ENCODE assay signal across 8 mouse cellular contexts in genomic region chr13:95347018-95347696, GRCm38 (mm10). TPM values are rescaled to one million over a fixed set of nuclear protein-coding genes. Genes with fewer than 3 reads are reported as not detected.
DNase-seq lines count a peak whose midpoint lies in the region; ATAC-seq and TF ChIP-seq lines count a peak whose summit lies in the region.

No protein-coding gene starts in this region.

- ATAC-seq in CD4-positive, CD25-positive, alpha-beta regulatory T cell, adult 4 months = peak; percentile 69
- ATAC-seq in embryonic facial prominence, embryonic 11.5 days (replicated peaks; ENCODE audit: insufficient number of reproducible peaks, low FRiP score, low TSS enrichment, low read depth) = no peak
- ATAC-seq in heart, postnatal 0 days (ENCODE audit: insufficient read depth, low read depth) = peak; percentile 65
- peak; percentile 37; the same call in 1 of the 2 replicates for ATAC-seq in liver, embryonic 14.5 days (ENCODE audit: insufficient read depth)
- peak; percentile 70 for ATAC-seq in neural tube, embryonic 13.5 days (ENCODE audit: low read depth)

- H3K9me3 ChIP-seq in embryonic facial prominence, embryonic 11.5 days (replicated peaks; ENCODE audit: control insufficient read depth, low read length) = no peaks in the 10 kb centered on the region
- no peaks in the 10 kb centered on the region for H3K9me3 ChIP-seq in heart, postnatal 0 days (replicated peaks; ENCODE audit: control insufficient read depth, low read length)
- no peaks in the 10 kb centered on the region for H3K9me3 ChIP-seq in liver, embryonic 14.5 days (ENCODE audit: control insufficient read depth, low read length)
- no peaks in the 10 kb centered on the region for H3K9me3 ChIP-seq in neural tube, embryonic 13.5 days

- no peak for TF ChIP-seq EP300 in heart, postnatal 0 days (IDR thresholded peaks at IDR 0.05; ENCODE audit: low read depth)
- TF ChIP-seq EP300 in liver, embryonic 14.5 days (IDR thresholded peaks at IDR 0.05; ENCODE audit: low read depth) = no peak

- no peaks in the 10 kb centered on the region for H3K4me1 ChIP-seq in embryonic facial prominence, embryonic 11.5 days (ENCODE audit: control insufficient read depth, insufficient read depth, low read length)
- no peaks in the 10 kb centered on the region for H3K4me1 ChIP-seq in heart, postnatal 0 days (ENCODE audit: control insufficient read depth, insufficient read depth)
- no peaks in the 10 kb centered on the region for H3K4me1 ChIP-seq in liver, embryonic 14.5 days (replicated peaks; ENCODE audit: control insufficient read depth in 2 of 2, insufficient read depth in 2 of 2, low read length in 1 of 2)
- no peaks in the 10 kb centered on the region for H3K4me1 ChIP-seq in neural tube, embryonic 13.5 days (replicated peaks)

- no peaks in the 10 kb centered on the region for H3K27me3 ChIP-seq in embryonic facial prominence, embryonic 11.5 days (ENCODE audit: control insufficient read depth, insufficient read depth, low read length)
- H3K27me3 ChIP-seq in heart, postnatal 0 days (ENCODE audit: control insufficient read depth, insufficient read depth, low read length) = no peaks in the 10 kb centered on the region
- H3K27me3 ChIP-seq in liver, embryonic 14.5 days (ENCODE audit: control insufficient read depth, insufficient read depth, low read length) = no peaks in the 10 kb centered on the region
- H3K27me3 ChIP-seq in neural tube, embryonic 13.5 days = no peaks in the 10 kb centered on the region

- peaks cover 10% of the 10 kb centered on the region for H3K36me3 ChIP-seq in embryonic facial prominence, embryonic 11.5 days (replicated peaks; ENCODE audit: control insufficient read depth, insufficient read depth, low read depth, low read length)
- peaks cover 24% of the 10 kb centered on the region for H3K36me3 ChIP-seq in heart, postnatal 0 days (replicated peaks; ENCODE audit: control insufficient read depth, insufficient read depth, low read length)
- peaks cover 20% of the 10 kb centered on the region for H3K36me3 ChIP-seq in liver, embryonic 14.5 days (replicated peaks; ENCODE audit: control insufficient read depth, insufficient read depth, low read depth)
- H3K36me3 ChIP-seq in neural tube, embryonic 13.5 days = peaks cover 34% of the 10 kb centered on the region

- no peak overlapping the region for H3K27ac ChIP-seq in embryonic facial prominence, embryonic 11.5 days (replicated peaks; ENCODE audit: low read depth, low read length)
- H3K27ac ChIP-seq in heart, postnatal 0 days (ENCODE audit: low read depth) = no peak overlapping the region
- no peak overlapping the region for H3K27ac ChIP-seq in liver, embryonic 14.5 days
- H3K27ac ChIP-seq in neural tube, embryonic 13.5 days (replicated peaks) = no peak overlapping the region

- 38% methylated on average over 8 of the region's 8 CpGs for WGBS in embryonic facial prominence, embryonic 11.5 days
- 27% methylated on average over 8 of the region's 8 CpGs for WGBS in heart, postnatal 0 days
- WGBS in liver, embryonic 14.5 days (ENCODE audit: insufficient replicate concordance) = 27% methylated on average over 8 of the region's 8 CpGs
- 34% methylated on average over 8 of the region's 8 CpGs for WGBS in neural tube, embryonic 13.5 days

- H3K4me2 ChIP-seq in embryonic facial prominence, embryonic 11.5 days (ENCODE audit: low read depth, low read length) = no peak overlapping the region
- no peak overlapping the region for H3K4me2 ChIP-seq in heart, postnatal 0 days (ENCODE audit: low read depth, low read length)
- H3K4me2 ChIP-seq in liver, embryonic 14.5 days (ENCODE audit: low read depth) = no peak overlapping the region
- no peak overlapping the region for H3K4me2 ChIP-seq in neural tube, embryonic 13.5 days

- peak; percentile 84 to 88 for DNase-seq in adrenal gland, postnatal 36 days
- peak; percentile 87 for DNase-seq in embryonic facial prominence, embryonic 11.5 days (ENCODE audit: low spot score)
- peak; percentile 80 for DNase-seq in heart, postnatal 0 days (ENCODE audit: low spot score)
- DNase-seq in kidney, postnatal 36 days = peak; percentile 79 to 91
- peak in 1 of 3 experiments; percentile 41 for DNase-seq in liver, embryonic 14.5 days (ENCODE audit: low read depth in 3 of 3, low spot score in 3 of 3)
- peak; percentile 43 for DNase-seq in testis, postnatal 14 days (ENCODE audit: low spot score)

- no peak overlapping the region for H3K4me3 ChIP-seq in embryonic facial prominence, embryonic 11.5 days (ENCODE audit: low read depth, low read length)
- H3K4me3 ChIP-seq in heart, postnatal 0 days (ENCODE audit: low read depth, low read length) = no peak overlapping the region
- no peak overlapping the region for H3K4me3 ChIP-seq in liver, embryonic 14.5 days (ENCODE audit: insufficient read depth in 1 of 2, low read depth in 2 of 2, low read length in 2 of 2)
- H3K4me3 ChIP-seq in neural tube, embryonic 13.5 days = no peak overlapping the region

- TF ChIP-seq CTCF in heart, postnatal 0 days (IDR thresholded peaks at IDR 0.05; ENCODE audit: low read depth) = peak; percentile 92
- TF ChIP-seq CTCF in liver, embryonic 14.5 days (IDR thresholded peaks at IDR 0.05; ENCODE audit: low read depth) = peak; percentile 91

- H3K9ac ChIP-seq in embryonic facial prominence, embryonic 11.5 days (replicated peaks; ENCODE audit: low read length) = no peak overlapping the region
- H3K9ac ChIP-seq in heart, postnatal 0 days (replicated peaks; ENCODE audit: low read depth, low read length) = no peak overlapping the region
- no peak overlapping the region for H3K9ac ChIP-seq in liver, embryonic 14.5 days (replicated peaks)
- no peak overlapping the region for H3K9ac ChIP-seq in neural tube, embryonic 13.5 days

RNA-seq across cellular contexts. Expression of gene Zbed3, which starts 23.7 kb away (rescaled TPM):
- 1 to 10 TPM in 1 of 2 experiments, under 1 TPM in 1; 0.62 to 1.1 TPM for polyA plus RNA-seq in CD4-positive, CD25-positive, alpha-beta regulatory T cell, adult 4 months (2017; shearing (Covaris generic))
- 10 to 100 TPM; 24.8 to 31.0 TPM for total RNA-seq in adrenal gland, postnatal 36 days (2021)
- polyA plus RNA-seq in embryonic facial prominence, embryonic 11.5 days (2014; fragmentation: Nextera tagmentation; extraction: Ambion mirVana) = 71.2 and 82.0 TPM in 2 replicates
- total RNA-seq in heart, postnatal 0 days (2014; rRNA removed; ENCODE audit: low replicate concordance) = 26.7 and 36.7 TPM in 2 replicates
- polyA plus RNA-seq in heart, postnatal 0 days (2015; fragmentation: Nextera tagmentation; extraction: Ambion mirVana) = 30.6 and 32.1 TPM in 2 replicates
- 4.6 TPM in 2 replicates for polyA plus RNA-seq in liver, embryonic 14.5 days (2012; rRNA removed)
- polyA plus RNA-seq in liver, embryonic 14.5 days (2014; fragmentation: Nextera tagmentation; extraction: Ambion mirVana) = 4.1 and 5.0 TPM in 2 replicates
- polyA plus RNA-seq in neural tube, embryonic 13.5 days (2015; fragmentation: Nextera tagmentation; extraction: Ambion mirVana) = 38.2 and 44.3 TPM in 2 replicates

RNA-seq across cellular contexts. Expression of gene Aggf1, which starts 28.0 kb away (rescaled TPM):
- 10 to 100 TPM in 1 of 2 experiments, 1 to 10 TPM in 1; 9.9 to 13.6 TPM for polyA plus RNA-seq in CD4-positive, CD25-positive, alpha-beta regulatory T cell, adult 4 months (2017; shearing (Covaris generic))
- total RNA-seq in adrenal gland, postnatal 36 days (2021) = 10 to 100 TPM; 34.4 to 35.9 TPM
- polyA plus RNA-seq in embryonic facial prominence, embryonic 11.5 days (2014; fragmentation: Nextera tagmentation; extraction: Ambion mirVana) = 48.0 and 48.5 TPM in 2 replicates
- total RNA-seq in heart, postnatal 0 days (2014; rRNA removed; ENCODE audit: low replicate concordance) = 14.8 and 17.9 TPM in 2 replicates
- 16.6 and 19.0 TPM in 2 replicates for polyA plus RNA-seq in heart, postnatal 0 days (2015; fragmentation: Nextera tagmentation; extraction: Ambion mirVana)
- 7.1 and 13.0 TPM in 2 replicates for polyA plus RNA-seq in liver, embryonic 14.5 days (2012; rRNA removed)
- polyA plus RNA-seq in liver, embryonic 14.5 days (2014; fragmentation: Nextera tagmentation; extraction: Ambion mirVana) = 14.9 and 18.3 TPM in 2 replicates
- 37.1 and 39.2 TPM in 2 replicates for polyA plus RNA-seq in neural tube, embryonic 13.5 days (2015; fragmentation: Nextera tagmentation; extraction: Ambion mirVana)
